Mouse (Mus musculus): ENCODE data around the gene Fam3b.

Fam3b gene

DNA sequence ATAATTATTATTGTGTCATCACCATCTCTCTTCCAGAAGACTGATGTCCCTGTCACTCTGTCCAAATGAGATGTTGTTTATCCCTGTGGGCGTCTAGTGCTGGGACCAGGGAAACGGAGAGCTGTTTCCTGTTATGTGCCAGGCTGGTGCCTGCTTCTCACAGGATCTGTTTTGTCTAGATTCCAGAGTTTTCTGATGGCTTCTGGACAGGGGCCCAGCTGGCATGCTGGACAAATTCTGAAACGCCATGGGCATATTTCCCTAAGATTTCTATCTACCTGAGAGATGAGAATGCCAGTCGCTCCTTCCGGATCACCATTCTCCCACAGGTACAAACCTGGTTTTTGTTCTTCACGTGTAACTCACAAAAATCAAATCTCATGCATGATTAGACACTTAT is 92.9 kb downstream of the Fam3b start:
- DNase-seq (ENCODE audit: low read depth, low spot score), result no peak

Data from skeletal muscle tissue, adult 2 months (tissue).